Mouse (Mus musculus) heart, adult 8-10 months (tissue): Measurements from ENCODE around the gene Mpv17l. TPM values are rescaled to one million over a fixed set of nuclear protein-coding genes. Genes with fewer than 3 reads are reported as not detected.
"Not testable (repeated sequence)": the region's sequence is repeated elsewhere in the genome, so short reads cannot be mapped to it uniquely, and the experiment has no call there.

ENCODE experiments used
- DNase-seq: peaks from one replicate; pipeline ENCODE4 v3.0.0; 2022; ENCODE audit warnings: low spot score
- total RNA-seq, 4 experiments: library from RNA; stranded (reverse); gene quantifications; 2 replicates each; pipeline ENCODE4 v1.2.4; 2022

The Mpv17l gene
- total RNA-seq, 4 experiments from 2014 or later, result 1.6 to 3.6 (median 3.3) TPM

- no peak for DNase-seq
Observed at GRCm38 (mm10) chr16:13940139-13940846, 37.3 kb downstream of the Mpv17l start.

GRCm38 (mm10) chr16:13940847-13941395 lies 38.0 kb downstream of the Mpv17l start:
- no peak for DNase-seq

- no peak for DNase-seq
Observed at GRCm38 (mm10) chr16:13944178-13944577, 41.2 kb downstream of the Mpv17l start.

GRCm38 (mm10) chr16:13944752-13945151 lies 41.8 kb downstream of the Mpv17l start:
- no peak for DNase-seq

- DNase-seq, result no peak
Observed at GRCm38 (mm10) chr16:13945153-13945552, 42.2 kb downstream of the Mpv17l start.

- DNase-seq, result no peak
Observed at GRCm38 (mm10) chr16:13946306-13946705, 43.3 kb downstream of the Mpv17l start.

GRCm38 (mm10) chr16:13951245-13951644 lies 48.3 kb downstream of the Mpv17l start:
- no peak for DNase-seq

GRCm38 (mm10) chr16:13962053-13962452 lies 59.1 kb downstream of the Mpv17l start:
- DNase-seq, result no peak

- DNase-seq, result no peak
Observed at GRCm38 (mm10) chr16:13969096-13969495, 66.1 kb downstream of the Mpv17l start.

GRCm38 (mm10) chr16:13972051-13972450 lies 69.1 kb downstream of the Mpv17l start:
- no peak for DNase-seq

- not testable (repeated sequence) for DNase-seq
Observed at GRCm38 (mm10) chr16:13976358-13976896, 73.5 kb downstream of the Mpv17l start.

- not testable (repeated sequence) for DNase-seq
Observed at GRCm38 (mm10) chr16:13977026-13977425, 74.1 kb downstream of the Mpv17l start.

- DNase-seq, result not testable (repeated sequence)
Observed at GRCm38 (mm10) chr16:13981726-13982125, 78.8 kb downstream of the Mpv17l start.

GRCm38 (mm10) chr16:13983161-13983560 lies 80.2 kb downstream of the Mpv17l start:
- DNase-seq, result no peak

GRCm38 (mm10) chr16:13986197-13986573 lies 83.2 kb downstream of the Mpv17l start:
- DNase-seq, result no peak

- DNase-seq, result no peak
Observed at GRCm38 (mm10) chr16:13986574-13987478, 83.9 kb downstream of the Mpv17l start, which contains the start of the genes 2900011O08Rik and Ifitm7. TSS of gene 2900011O08Rik (plus strand) at chr16:13986604. TSS of gene Ifitm7 (minus strand) at chr16:13986888.

GRCm38 (mm10) chr16:13992518-13993248 lies 89.7 kb downstream of the Mpv17l start:
- no peak for DNase-seq

- DNase-seq, result no peak
Observed at GRCm38 (mm10) chr16:13994076-13994475, 91.1 kb downstream of the Mpv17l start.

- DNase-seq, result no peak
Observed at GRCm38 (mm10) chr16:13994502-13994901, 91.5 kb downstream of the Mpv17l start.
